Mouse (Mus musculus): ENCODE results near the gene Vps13a.
"Not testable (repeated sequence)": the region's sequence is repeated elsewhere in the genome, so short reads cannot be mapped to it uniquely, and the experiment has no call there.

Gene Vps13a

DNA sequence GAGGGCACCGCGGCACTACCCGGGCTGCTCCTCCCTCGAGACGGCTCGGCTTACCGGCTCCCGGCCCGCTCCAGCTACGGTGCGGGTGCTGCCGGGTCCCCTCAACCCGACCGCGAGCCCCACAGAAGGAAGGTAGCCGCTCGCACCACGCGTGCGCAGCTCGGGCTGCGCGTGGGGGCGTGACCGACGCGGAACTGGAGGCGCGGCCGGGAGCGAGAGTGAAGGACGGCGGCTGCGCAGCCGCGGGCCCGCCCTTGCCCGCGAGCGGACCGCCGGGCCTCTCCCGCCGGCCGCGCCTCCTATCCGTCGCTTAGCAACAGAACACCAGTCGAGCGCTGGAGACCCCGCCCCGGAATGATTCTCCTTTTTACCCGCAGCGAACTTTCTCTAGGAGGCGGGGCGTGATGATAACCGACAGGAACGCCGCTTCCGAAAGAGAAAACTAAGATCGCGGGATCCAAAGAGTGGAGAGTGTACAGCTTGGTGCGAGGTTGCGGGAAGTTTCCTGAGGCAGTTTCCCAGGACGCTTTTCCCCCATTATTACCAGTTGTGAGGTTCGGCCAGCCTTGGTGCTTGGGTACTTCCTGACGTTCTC is at the start of gene Vps13a:
Vps13a (minus strand) TSS at position 144 of the 595 bp plus-strand sequence.
- DNase-seq (ENCODE audit: extremely low read depth, low read depth) = peak; percentile 85

- peak; percentile 8 for DNase-seq (ENCODE audit: extremely low read depth, low read depth)
Measured at GRCm38 (mm10) chr19:16827657-16828056, 46.9 kb upstream of the Vps13a start.

DNA sequence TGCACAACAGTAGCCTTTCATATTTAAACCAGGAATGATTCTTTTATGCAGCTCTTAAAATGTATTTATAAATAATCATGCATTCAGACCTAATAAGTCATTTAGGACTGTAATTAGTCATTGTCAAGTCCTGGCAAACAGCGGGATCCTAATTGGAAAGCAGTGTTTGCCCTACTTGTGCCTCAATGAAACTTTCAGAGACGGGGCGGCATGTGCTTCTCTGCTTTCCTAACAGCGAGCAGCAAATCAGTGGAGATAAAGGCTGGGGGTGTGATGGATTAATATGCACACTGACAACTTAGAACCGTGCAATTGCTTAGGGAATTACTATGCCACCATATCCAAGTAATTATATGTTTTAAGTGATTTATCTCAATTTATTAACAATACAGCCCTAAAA is 44.5 kb upstream of the Vps13a start:
- DNase-seq (ENCODE audit: extremely low read depth, low read depth) = no peak

- no peak for DNase-seq (ENCODE audit: extremely low read depth, low read depth)
Measured at GRCm38 (mm10) chr19:16814848-16815247, 34.1 kb upstream of the Vps13a start.

DNA sequence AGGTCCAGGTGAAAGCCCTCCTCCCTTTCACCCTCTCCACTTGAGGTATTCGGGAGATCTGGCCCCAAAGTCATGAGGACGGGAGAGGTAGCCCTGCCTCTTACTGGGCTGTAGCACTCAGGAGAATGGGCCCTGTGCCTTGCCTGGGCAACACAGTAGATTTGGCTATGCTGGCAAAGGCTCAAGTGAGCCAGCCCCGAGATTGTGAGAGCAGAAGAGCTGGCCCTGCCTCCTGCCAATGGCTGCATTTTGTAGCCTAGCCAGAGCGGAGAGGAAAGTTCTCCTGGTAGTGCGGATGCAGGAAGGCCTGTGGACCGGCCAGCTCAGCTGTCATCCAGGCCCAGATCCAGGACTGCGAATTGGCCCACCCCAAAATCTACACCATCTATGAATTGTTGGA is 32.6 kb upstream of the Vps13a start:
- no peak for DNase-seq (ENCODE audit: extremely low read depth, low read depth)

GRCm38 (mm10) chr19:16812072-16812608 is 31.4 kb upstream of the Vps13a start:
- no peak for DNase-seq (ENCODE audit: extremely low read depth, low read depth)

DNA sequence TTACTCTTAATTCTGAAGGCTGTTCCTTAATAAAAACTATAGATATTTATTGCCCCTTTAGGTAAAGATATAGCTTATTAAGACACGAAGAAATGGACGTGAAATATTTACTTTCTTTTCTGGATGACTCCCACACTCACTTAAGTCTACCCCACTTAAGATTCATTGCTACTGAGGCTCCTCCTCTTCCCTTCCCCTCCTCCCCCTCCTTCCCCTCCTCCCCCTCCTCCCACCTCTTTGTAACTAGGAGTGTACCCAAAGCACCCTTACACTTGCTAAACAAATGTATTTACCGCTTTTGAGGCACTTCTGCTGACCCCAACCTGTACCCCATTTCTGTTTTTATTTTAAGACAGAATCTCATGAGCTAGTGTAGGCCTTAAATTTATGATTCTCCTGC is 24.4 kb upstream of the Vps13a start:
- DNase-seq (ENCODE audit: extremely low read depth, low read depth) = no peak

- no peak for DNase-seq (ENCODE audit: extremely low read depth, low read depth)
Measured at GRCm38 (mm10) chr19:16804578-16804977, 23.8 kb upstream of the Vps13a start.

GRCm38 (mm10) chr19:16802707-16803106 is 22.0 kb upstream of the Vps13a start:
- no peak for DNase-seq (ENCODE audit: extremely low read depth, low read depth)

GRCm38 (mm10) chr19:16802123-16802522 is 21.4 kb upstream of the Vps13a start:
- DNase-seq (ENCODE audit: extremely low read depth, low read depth) = no peak

DNA sequence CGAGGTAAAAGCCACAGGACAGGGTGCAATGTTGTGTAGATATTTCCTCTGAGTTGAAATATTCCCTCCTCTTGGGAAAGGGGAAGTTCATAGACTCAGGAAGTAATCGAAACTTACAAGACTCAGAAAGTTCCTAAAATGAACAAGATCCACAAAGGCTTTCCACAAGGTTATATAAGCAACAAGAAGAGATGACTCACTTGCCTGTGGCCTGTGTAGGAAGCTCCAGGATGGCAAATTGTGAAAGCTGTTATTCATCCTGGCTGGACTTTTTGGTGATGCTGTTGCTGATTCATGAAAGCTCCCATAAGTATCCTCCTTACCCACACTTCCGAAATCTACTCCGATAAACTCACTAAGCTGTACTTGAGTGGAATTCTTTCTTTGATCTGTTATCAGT is 17.2 kb upstream of the Vps13a start:
- DNase-seq (ENCODE audit: extremely low read depth, low read depth) = no peak

DNA sequence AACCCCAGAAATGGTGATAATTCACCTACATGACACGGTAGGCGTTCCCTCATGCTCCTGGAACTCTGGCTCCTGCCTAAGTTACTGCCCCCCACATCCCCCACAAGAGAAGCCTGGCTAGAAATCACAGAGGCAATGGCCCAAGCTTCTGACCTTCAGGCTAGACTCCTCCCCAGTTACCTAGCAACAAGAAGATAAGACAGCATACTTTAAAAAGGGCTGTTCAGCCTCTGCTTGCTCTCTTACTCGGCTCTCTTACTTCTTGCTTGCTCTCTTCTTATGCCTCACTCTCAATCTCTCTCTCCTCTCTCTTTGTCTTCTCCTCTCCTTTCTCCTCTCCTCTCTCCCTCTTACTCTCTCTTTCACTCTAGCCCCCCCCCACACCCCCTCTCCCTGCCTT is 13.8 kb upstream of the Vps13a start:
- not testable (repeated sequence) for DNase-seq (ENCODE audit: extremely low read depth, low read depth)

DNA sequence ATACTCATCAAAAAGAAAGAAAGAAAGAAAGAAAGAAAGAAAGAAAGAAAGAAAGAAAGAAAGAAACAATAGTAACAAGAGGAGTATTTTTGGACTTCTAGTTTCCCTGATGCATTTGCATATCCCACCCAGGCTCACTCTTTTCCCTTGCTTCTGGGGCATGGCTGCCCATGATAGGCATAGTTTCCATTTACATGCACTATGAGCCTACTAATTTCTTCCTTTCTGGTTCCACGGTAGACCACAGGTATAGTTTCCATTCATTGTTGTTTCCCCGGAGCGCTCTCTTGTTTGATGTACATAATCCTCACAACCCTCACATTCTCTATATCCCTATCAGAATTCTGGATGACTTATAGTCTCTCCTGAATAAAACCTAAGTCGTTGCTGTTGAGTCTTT is 9.2 kb upstream of the Vps13a start:
- DNase-seq (ENCODE audit: extremely low read depth, low read depth) = no peak

DNA sequence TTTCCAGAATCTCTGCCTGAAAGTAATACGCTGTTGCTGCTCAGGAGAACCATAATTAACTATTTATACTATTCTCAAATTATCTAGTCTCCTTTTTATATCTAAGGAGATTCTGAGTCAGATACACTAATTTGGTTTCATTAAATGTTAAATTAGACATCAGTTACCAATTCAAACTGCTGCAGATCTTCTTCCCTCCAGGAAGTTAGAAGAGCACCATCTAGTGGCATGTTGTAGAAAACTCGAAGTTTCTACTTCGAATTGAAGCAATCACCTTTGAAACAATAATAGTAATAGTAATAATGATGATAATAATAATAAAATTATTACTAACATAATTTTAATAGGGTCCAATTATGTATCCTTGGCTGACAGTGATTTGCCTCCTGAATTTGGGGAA is 4.1 kb upstream of the Vps13a start:
- DNase-seq (ENCODE audit: extremely low read depth, low read depth) = no peak

DNA sequence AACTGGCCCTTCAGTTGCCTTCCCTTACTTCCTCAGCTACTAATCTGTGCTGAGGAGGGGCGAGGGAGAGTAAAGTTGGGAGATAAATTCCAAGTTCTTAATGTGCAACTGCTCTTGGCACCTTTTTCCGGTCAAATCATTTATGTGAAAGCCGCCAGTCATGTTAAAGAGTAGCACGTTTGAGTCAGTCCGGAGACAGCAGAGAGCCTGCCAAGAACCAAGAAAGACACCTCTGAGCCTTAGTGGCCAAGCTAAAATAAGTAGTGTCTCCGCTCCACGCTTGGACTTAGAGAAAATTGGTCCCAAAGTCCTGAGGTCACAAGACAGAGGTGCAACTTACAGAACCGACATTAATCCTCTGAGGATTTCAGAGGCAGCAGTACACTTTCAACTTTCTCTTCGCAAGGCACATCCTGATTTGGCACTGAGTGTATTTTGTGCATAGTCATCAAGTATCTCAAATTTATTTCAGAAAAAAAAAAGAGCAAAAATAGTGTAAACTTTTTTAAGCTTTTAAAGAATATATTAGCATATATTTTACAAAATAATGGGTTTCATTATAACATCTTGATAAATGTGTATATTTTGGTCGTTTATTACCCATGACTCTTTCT is 780 bp upstream of the Vps13a start:
- DNase-seq (ENCODE audit: extremely low read depth, low read depth) = no peak

- DNase-seq (ENCODE audit: extremely low read depth, low read depth) = no peak
Measured at GRCm38 (mm10) chr19:16780251-16780783, 416 bp downstream of the Vps13a start.

GRCm38 (mm10) chr19:16779786-16780185 is 947 bp downstream of the Vps13a start:
- DNase-seq (ENCODE audit: extremely low read depth, low read depth) = no peak

DNA sequence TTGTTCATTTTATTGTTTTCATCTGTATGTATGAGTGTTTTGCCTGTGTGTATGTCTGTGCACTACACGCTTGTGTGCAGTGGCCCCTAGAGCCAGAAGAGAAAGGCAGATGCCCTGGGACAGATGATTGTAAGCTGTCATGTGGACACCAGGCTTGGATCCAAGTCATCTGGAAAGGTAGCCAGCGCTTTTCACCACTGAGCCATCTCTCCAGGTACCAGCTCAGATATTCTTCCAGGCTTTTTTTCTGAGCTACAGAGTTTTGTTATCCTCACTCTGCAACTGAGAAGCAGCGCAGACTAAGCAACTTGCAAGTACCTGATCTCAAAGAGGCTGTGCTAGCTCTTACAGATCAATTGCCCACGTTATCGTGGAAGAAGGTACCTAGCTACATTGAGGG is 1.5 kb downstream of the Vps13a start:
- DNase-seq (ENCODE audit: extremely low read depth, low read depth) = no peak

GRCm38 (mm10) chr19:16778578-16778977 is 2.2 kb downstream of the Vps13a start:
- no peak for DNase-seq (ENCODE audit: extremely low read depth, low read depth)

DNA sequence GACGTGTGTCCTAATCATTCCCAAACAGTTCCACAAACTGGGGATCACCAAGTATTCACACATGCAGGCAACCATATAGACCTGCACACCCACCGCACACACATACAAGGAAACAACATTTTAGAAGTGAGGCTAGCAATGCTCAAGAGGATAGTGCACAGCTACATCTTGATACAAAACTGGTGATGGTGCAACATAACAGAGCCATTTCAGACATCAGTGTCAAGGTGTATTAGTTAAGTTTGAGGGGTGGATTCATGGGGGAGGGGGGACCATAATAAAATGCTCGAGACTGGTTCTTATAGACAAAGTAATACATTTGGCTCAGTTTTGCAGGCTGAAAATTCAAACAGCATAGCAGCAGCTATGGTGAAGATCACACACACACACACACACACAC is 2.8 kb downstream of the Vps13a start:
- DNase-seq (ENCODE audit: extremely low read depth, low read depth) = no peak

- DNase-seq (ENCODE audit: extremely low read depth, low read depth) = not testable (repeated sequence)
Measured at GRCm38 (mm10) chr19:16777391-16777790, 3.3 kb downstream of the Vps13a start.

DNA sequence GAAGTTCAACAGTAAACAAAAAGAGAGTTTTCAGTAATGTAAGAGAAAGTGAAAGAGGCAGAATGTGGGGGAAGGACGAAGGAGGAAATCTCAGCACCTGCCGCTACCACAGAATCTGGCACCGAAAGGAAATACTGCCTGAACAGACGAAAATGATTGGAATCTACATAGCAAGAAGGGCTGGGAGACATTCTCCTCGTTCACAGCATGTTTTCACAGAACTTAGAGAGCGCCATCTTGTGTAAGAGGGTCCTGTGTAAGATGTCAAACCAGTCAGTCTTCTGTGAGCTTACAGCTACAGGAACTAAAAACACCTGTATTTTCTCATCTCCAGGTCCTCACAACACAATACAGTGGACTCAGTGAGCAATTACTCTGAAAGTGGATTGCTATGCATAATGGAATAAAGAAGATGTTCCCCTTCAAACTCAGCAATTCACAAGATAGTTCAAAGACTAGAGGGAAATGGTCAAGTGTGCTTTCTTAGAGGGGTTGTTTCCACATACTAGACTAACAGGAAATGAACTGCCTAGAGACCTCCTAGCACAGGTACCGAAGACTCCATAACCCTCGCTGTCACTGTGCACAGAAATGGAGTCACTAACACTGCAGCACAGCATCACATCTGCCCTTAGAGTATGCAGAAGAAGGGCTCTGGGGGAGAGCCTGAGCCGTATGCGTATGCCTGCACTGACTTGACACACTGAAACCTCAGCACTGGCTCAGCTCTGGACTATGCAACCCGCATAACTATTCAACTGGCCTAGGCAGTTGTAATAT is 7.3 kb downstream of the Vps13a start:
- DNase-seq (ENCODE audit: extremely low read depth, low read depth) = no peak

Data from MEL-GATA-1-ER (cell line).